Mouse (Mus musculus): ENCODE data around the gene Nsd2. TPM values are rescaled to one million over a fixed set of nuclear protein-coding genes. Genes with fewer than 3 reads are reported as not detected.
"Not testable (repeated sequence)": the region's sequence is repeated elsewhere in the genome, so short reads cannot be mapped to it uniquely, and the experiment has no call there.

The Nsd2 gene
- total and polyA plus RNA-seq, 2 experiments from 2014 or later: 69.4 to 76.2 TPM

DNA sequence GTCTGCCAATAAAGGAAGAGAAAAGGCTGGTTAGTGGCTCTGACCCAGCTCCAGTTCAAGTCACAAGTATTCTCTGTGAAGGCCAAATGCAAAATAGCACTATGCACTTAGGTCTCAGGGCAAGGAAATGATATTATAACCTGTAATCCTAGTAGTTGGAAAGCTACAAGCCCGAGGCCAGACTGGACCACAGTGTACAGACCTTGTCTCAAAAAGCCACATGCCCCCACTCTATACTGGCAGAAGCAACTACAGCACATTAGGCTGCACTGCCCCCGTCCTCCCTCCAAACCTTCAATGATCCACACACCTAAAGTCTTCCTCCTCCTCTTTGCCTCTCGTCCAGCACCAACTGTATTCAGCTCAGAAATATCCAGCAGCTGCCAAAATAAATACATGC, 80.8 kb downstream of the Nsd2 start:
- no peaks in the 10 kb centered on the region for H3K9me3 ChIP-seq (ENCODE audit: low read length)
- no peak overlapping the region for H3K4me2 ChIP-seq (ENCODE audit: low read depth, low read length)
- ATAC-seq: no peak
- no peak overlapping the region for H3K9ac ChIP-seq (replicated peaks; ENCODE audit: low read length)
- H3K27me3 ChIP-seq (ENCODE audit: insufficient read depth, low read length): no peaks in the 10 kb centered on the region
- H3K4me1 ChIP-seq (ENCODE audit: insufficient read depth, low read length): no peaks in the 10 kb centered on the region
- H3K4me3 ChIP-seq (ENCODE audit: low read length): no peak overlapping the region
- no peak overlapping the region for H3K27ac ChIP-seq
- H3K36me3 ChIP-seq (ENCODE audit: insufficient read depth, low read length): peaks cover 55% of the 10 kb centered on the region
- TF ChIP-seq CTCF (IDR thresholded peaks at IDR 0.05; ENCODE audit: low read depth): no peak
- WGBS: 90% methylated on average over 3 of the region's 3 CpGs
- DNase-seq (ENCODE audit: low spot score): no peak

- no peaks in the 10 kb centered on the region for H3K4me1 ChIP-seq (ENCODE audit: insufficient read depth, low read length)
- 84% methylated on average over 2 of the region's 2 CpGs for WGBS
These were observed 82.2 kb downstream of the Nsd2 start for GRCm38 (mm10) chr5:33902696-33903095.

GRCm38 (mm10) chr5:33903176-33903575, 82.7 kb downstream of the Nsd2 start:
- Histone ChIP-seq H3K9me3 (ENCODE audit: low read length) (no peaks in the 10 kb centered on the region), H3K27ac (no peak overlapping the region), H3K4me1 (ENCODE audit: insufficient read depth, low read length) (no peaks in the 10 kb centered on the region), H3K27me3 (ENCODE audit: insufficient read depth, low read length) (no peaks in the 10 kb centered on the region), H3K9ac (replicated peaks; ENCODE audit: low read length) (no peak overlapping the region), H3K4me2 (ENCODE audit: low read depth, low read length) (no peak overlapping the region), H3K36me3 (ENCODE audit: insufficient read depth, low read length) (peaks cover 50% of the 10 kb centered on the region), H3K4me3 (ENCODE audit: low read length) (no peak overlapping the region)
- TF ChIP-seq CTCF (IDR thresholded peaks at IDR 0.05; ENCODE audit: low read depth): no peak
- ATAC-seq (no peak), DNase-seq (ENCODE audit: low spot score) (no peak)
- WGBS: 90% methylated on average over 9 of the region's 9 CpGs

More at GRCm38 (mm10) chr5:33902696-33903095, 82.2 kb downstream of the Nsd2 start:
- TF ChIP-seq CTCF (IDR thresholded peaks at IDR 0.05; ENCODE audit: low read depth): no peak
- H3K9me3 ChIP-seq (ENCODE audit: low read length): no peaks in the 10 kb centered on the region
- no peak overlapping the region for H3K4me2 ChIP-seq (ENCODE audit: low read depth, low read length)
- H3K27me3 ChIP-seq (ENCODE audit: insufficient read depth, low read length): no peaks in the 10 kb centered on the region
- no peak overlapping the region for H3K27ac ChIP-seq
- peaks cover 54% of the 10 kb centered on the region for H3K36me3 ChIP-seq (ENCODE audit: insufficient read depth, low read length)
- no peak overlapping the region for H3K9ac ChIP-seq (replicated peaks; ENCODE audit: low read length)
- ATAC-seq (no peak), DNase-seq (ENCODE audit: low spot score) (no peak)
- H3K4me3 ChIP-seq (ENCODE audit: low read length): no peak overlapping the region

GRCm38 (mm10) chr5:33915031-33915430, 94.5 kb downstream of the Nsd2 start:
- peaks cover 18% of the 10 kb centered on the region for H3K36me3 ChIP-seq (ENCODE audit: insufficient read depth, low read length)
- not testable (repeated sequence) for ATAC-seq; H3K4me1 ChIP-seq (ENCODE audit: insufficient read depth, low read length); H3K27ac ChIP-seq; H3K27me3 ChIP-seq (ENCODE audit: insufficient read depth, low read length); H3K4me2 ChIP-seq (ENCODE audit: low read depth, low read length); H3K9ac ChIP-seq (replicated peaks; ENCODE audit: low read length); DNase-seq (ENCODE audit: low spot score); H3K9me3 ChIP-seq (ENCODE audit: low read length); H3K4me3 ChIP-seq (ENCODE audit: low read length)

GRCm38 (mm10) chr5:33916616-33917015, 96.1 kb downstream of the Nsd2 start:
- H3K9me3 ChIP-seq (ENCODE audit: low read length); H3K27ac ChIP-seq; H3K27me3 ChIP-seq (ENCODE audit: insufficient read depth, low read length); ATAC-seq; H3K4me1 ChIP-seq (ENCODE audit: insufficient read depth, low read length); DNase-seq (ENCODE audit: low spot score); H3K4me2 ChIP-seq (ENCODE audit: low read depth, low read length); H3K9ac ChIP-seq (replicated peaks; ENCODE audit: low read length); H3K4me3 ChIP-seq (ENCODE audit: low read length): not testable (repeated sequence)
- WGBS: 95% methylated on average over 2 of the region's 2 CpGs
- peaks cover 31% of the 10 kb centered on the region for H3K36me3 ChIP-seq (ENCODE audit: insufficient read depth, low read length)

DNA sequence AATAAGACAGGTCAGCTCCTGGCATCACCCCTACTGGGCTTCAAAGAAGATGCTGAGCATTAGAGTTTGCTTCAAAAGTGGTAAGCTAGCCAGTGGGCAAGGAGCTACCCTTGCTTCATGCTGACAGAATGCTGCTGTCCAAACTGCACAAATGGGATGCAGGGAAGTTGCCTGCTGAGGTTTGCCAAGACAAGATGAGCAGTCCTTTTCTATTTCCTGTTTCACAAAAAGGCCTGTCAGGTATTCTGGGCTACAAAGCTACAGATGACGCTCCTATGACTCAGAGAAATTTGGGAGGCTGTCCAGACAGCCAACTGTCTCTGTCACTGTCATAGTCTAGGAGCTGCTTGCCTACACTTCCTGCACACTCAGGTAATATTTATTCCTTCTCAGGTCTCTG, 98.9 kb downstream of the Nsd2 start:
- WGBS: 92% methylated on average over 1 of the region's 1 CpGs
- H3K27ac ChIP-seq: no peak overlapping the region
- H3K36me3 ChIP-seq (ENCODE audit: insufficient read depth, low read length): peaks cover 25% of the 10 kb centered on the region

DNA sequence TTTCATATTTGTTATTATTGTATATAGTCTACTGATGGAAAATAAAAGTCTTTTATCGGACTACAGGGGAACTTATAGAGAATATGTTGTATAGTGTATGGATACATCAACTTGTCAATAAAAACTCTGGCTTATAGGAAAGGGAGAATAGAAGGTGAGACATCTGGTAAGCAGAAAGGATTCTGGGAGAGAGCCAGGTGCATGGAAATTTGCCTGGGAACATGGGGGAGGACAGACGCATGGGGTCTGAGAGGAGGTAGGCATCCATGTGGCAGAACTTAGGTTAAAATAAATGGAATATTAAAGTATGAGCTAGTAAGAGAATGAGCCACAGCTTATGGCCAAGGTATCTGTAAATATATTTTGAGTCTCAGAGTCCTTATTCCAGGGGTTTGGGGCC, 99.5 kb downstream of the Nsd2 start:
- no peak for ATAC-seq
- DNase-seq (ENCODE audit: low spot score): no peak
- 86% methylated on average over 2 of the region's 2 CpGs for WGBS
- no peaks in the 10 kb centered on the region for H3K4me1 ChIP-seq (ENCODE audit: insufficient read depth, low read length)
- H3K9me3 ChIP-seq (ENCODE audit: low read length): no peaks in the 10 kb centered on the region
- H3K9ac ChIP-seq (replicated peaks; ENCODE audit: low read length): no peak overlapping the region
- H3K27me3 ChIP-seq (ENCODE audit: insufficient read depth, low read length): no peaks in the 10 kb centered on the region
- no peak overlapping the region for H3K27ac ChIP-seq
- peaks cover 25% of the 10 kb centered on the region for H3K36me3 ChIP-seq (ENCODE audit: insufficient read depth, low read length)
- TF ChIP-seq CTCF (IDR thresholded peaks at IDR 0.05; ENCODE audit: low read depth): no peak
- H3K4me3 ChIP-seq (ENCODE audit: low read length): no peak overlapping the region
- H3K4me2 ChIP-seq (ENCODE audit: low read depth, low read length): no peak overlapping the region

More for the DNA sequence above, 98.9 kb downstream of the Nsd2 start:
- Histone ChIP-seq H3K9me3 (ENCODE audit: low read length) (no peaks in the 10 kb centered on the region), H3K4me3 (ENCODE audit: low read length) (no peak overlapping the region), H3K4me1 (ENCODE audit: insufficient read depth, low read length) (no peaks in the 10 kb centered on the region), H3K9ac (replicated peaks; ENCODE audit: low read length) (no peak overlapping the region), H3K4me2 (ENCODE audit: low read depth, low read length) (no peak overlapping the region), H3K27me3 (ENCODE audit: insufficient read depth, low read length) (no peaks in the 10 kb centered on the region)
- DNase-seq (ENCODE audit: low spot score) (no peak), ATAC-seq (no peak)
- TF ChIP-seq CTCF (IDR thresholded peaks at IDR 0.05; ENCODE audit: low read depth): no peak

All from hindbrain, postnatal 0 days (tissue).